Mouse (Mus musculus) CD8-positive naive resting alpha-beta T cell, adult 2 months (primary cell): ENCODE measurements at regions not wholly inside any gene's neighbourhood (a gene's known extent, or its start where the extent isn't known, plus 50 kb on each side); places are given as distances from the start of the nearest gene placed in this dataset.
"Not testable (repeated sequence)": the region's sequence is repeated elsewhere in the genome, so short reads cannot be mapped to it uniquely, and the experiment has no call there.

Experiments
- DNase-seq, 2 experiments: peaks; one replicate each; pipeline ENCODE4 v3.0.0; 2022; ENCODE audit warnings: low read depth in 2 of 2, low spot score in 2 of 2

- DNase-seq: no peak
Observed at GRCm38 (mm10) chr4:53264501-53264900, 104.8 kb upstream of the Abca1 start.

GRCm38 (mm10) chr4:53263776-53264175 lies 104.1 kb upstream of the Abca1 start:
- DNase-seq: no peak

DNA sequence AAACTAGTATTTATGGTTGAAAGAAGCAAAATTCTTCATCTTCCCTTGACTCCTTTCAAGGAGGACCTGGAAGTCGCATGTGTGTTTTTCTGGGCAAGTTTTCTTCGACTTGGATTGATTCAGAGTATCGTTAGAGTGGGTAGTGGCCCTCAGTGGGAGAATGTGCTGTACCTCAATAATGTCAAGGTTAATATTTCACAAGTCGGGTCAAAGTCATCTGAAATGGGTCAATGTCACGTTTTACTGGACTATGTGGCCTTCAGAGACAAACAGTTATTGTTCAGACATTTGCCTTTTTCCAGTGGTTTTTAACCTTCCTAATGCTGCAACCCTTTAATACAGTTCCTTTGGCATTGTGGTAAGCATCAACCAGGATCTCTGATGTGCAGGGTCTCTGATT lies 102.8 kb upstream of the Abca1 start:
- no peak for DNase-seq

GRCm38 (mm10) chr4:53261556-53262140 lies 102.0 kb upstream of the Abca1 start:
- no peak for DNase-seq

- no peak for DNase-seq
Observed at GRCm38 (mm10) chr4:53258975-53259374, 99.3 kb upstream of the Abca1 start.

- DNase-seq: no peak
Observed at GRCm38 (mm10) chr4:53256996-53257395, 97.3 kb upstream of the Abca1 start.

- no peak for DNase-seq
Observed at GRCm38 (mm10) chr4:53254483-53254882, 94.8 kb upstream of the Abca1 start.

DNA sequence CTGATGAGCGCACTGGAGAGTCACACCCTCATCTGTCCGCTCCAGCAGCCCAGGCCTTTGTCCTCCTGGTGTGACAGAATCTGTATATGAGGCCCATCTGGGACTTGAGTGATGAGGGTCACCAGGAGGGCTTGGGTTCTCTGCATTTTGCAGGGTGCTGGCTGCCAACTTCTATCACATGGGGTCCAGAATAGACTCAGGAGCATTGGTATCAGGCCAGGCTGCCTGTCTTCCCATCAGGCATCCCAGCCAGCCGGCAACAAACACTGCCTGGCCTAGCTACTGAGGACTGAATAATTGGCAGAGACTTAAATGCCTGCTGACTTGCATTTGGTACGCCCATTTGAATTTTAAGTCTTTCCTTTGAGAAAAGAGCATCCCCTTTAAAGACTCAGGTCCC lies 94.0 kb upstream of the Abca1 start:
- DNase-seq: no peak

DNA sequence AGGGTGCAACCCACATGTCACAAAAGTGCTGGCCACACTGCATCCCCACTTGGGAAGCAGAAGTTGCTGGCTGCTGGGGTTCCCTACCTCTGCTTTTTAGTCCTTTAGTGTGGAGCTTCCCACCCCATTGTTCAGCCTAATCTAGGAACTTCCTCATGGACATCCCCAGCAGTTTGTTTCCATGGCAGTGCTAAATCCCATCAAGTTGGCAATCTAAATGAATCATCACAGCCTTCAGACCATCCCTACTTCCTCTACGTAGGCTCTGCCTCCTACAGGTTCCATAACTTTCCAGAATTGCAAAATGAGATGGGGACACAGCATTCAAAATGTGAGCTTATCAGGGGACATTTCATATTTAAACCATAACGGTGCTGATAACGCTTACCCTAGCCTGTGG lies 90.6 kb upstream of the Abca1 start:
- no peak for DNase-seq

GRCm38 (mm10) chr4:53246083-53246747 lies 86.5 kb upstream of the Abca1 start:
- DNase-seq: no peak

DNA sequence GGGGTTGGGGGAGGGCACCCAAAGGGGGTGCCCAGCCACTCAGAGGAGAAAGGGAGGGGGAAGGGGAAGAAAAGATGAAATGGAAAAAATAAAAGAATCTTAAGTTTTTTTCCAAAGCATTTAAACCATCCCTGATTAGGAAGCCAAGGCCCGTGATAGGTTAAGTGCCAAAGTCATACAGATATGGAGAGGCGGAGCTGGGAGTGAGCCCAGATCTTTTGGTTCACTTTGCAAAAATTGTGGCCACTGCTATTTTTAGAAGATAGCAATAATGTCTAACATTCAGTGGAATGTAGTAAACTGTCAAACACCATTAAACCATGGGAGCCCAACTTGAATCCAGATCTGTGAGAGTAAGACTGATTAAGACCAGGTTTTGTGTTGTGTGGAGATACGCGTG lies 85.9 kb upstream of the Abca1 start:
- no peak for DNase-seq

DNA sequence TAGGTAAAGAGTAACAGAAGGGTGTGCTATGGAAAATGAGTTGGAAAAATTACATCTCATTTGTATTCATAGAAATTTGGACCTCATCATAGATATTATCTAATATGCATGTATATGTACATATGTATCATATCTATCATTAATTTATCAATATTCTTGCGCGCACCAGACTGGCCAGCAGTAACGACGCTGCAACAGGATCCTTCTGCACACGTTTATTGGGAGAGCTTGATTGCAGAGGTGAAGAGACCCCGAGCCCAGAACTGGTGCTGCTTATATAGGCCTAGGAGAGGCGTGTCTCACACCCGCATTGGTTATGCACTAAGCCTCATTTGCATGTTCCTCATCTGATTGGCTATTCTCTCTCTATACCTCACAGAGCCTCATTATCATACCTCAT lies 83.8 kb upstream of the Abca1 start:
- DNase-seq: not testable (repeated sequence)

DNA sequence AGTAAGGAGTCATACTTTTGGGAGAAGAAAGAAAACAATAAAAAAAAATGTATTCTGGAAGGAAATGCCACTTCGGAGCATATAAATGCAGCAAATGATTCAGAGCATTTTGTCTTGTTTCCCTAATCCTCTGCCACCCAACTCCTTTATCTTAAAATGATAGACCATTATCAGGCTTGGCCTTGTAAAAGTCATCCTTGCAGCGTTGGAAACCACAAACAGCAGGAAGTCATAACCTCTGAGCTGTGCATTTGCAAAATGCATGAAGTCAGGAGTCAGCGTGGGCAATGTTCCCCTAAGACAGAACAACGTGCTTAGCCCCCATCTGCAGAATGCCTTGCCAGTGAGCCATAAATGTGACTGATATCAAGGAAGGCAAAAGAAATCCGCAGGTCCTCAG lies 80.2 kb upstream of the Abca1 start:
- DNase-seq: no peak

- no peak for DNase-seq
Observed at GRCm38 (mm10) chr4:53238314-53239259, 78.9 kb upstream of the Abca1 start.

DNA sequence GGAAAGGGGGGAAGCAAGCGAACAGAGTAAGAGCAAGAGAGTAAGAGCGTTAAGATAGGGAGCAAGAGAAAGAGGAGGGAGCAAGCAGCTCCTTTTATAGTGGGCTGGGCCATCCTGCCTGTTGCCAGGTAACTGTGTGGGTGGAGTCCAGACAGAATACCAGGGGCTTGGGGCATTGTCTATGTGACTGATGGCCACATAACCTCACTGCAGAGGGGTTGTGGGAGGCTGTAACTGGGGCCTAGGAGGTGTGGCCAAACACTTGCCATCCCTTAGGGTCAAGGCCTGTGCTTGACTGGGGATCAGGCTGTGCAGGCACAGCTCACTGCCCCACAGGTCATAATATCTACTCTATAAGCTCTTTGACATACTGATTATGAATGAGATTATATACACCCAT lies 76.2 kb upstream of the Abca1 start:
- no peak for DNase-seq

- no peak for DNase-seq
Observed at GRCm38 (mm10) chr4:53232436-53232835, 72.7 kb upstream of the Abca1 start.

- DNase-seq: no peak
Observed at GRCm38 (mm10) chr4:53231867-53232266, 72.2 kb upstream of the Abca1 start.

GRCm38 (mm10) chr4:53231046-53231445 lies 71.4 kb upstream of the Abca1 start:
- DNase-seq: no peak

GRCm38 (mm10) chr4:53228444-53228843 lies 68.7 kb upstream of the Abca1 start:
- no peak for DNase-seq

GRCm38 (mm10) chr4:53227771-53228170 lies 68.1 kb upstream of the Abca1 start:
- peak in 1 of 2 experiments; percentile 8 for DNase-seq

DNA sequence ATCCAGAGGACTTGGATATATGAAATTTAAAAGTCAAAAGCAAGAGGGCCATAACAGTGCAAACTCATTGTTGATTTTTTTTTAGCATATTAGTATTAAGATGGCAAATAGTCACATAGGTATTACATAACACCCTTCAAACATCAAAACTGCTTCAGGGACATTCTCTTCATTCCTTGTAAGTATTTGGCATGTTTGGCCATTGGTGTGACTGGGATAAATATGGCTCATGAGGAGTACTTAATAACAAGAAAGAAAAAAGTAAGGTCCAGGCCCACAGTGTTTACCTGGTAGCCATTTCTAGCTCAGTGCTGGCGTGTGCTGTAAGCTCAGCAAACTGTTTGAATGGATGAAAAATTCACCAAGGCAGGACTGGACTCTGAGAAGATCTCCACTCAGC lies 67.4 kb upstream of the Abca1 start:
- DNase-seq: no peak

DNA sequence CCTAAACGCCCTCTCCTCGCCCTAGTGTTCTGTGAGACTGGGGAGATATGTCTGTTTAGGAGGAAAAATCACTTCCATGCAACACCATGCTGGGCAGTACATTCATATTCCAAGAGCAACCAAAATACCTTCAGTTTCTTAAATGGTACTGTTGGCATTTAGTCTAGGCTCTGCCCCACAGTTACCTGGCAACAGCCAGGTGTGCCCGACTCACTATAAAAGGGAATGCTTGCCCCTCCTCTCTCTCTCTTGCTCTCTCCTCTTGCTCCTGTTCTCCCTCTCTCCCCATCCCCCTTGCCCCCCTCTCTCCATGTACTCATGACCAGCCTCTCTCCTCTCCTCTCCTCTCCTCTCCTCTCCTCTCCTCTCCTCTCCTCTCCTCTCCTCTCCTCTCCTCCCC lies 66.7 kb upstream of the Abca1 start:
- DNase-seq: no peak
